Mouse (Mus musculus) stomach, embryonic 15.5 days (tissue): ENCODE measurements at regions not wholly inside any gene's neighbourhood (a gene's known extent, or its start where the extent isn't known, plus 50 kb on each side); places are given as distances from the start of the nearest gene placed in this dataset.

Source experiments
- ATAC-seq: fragments of 200-750 bp; cut with Nextera tagmentation; 2 replicates; pipeline ENCODE4 v1.8.0; 2017; ENCODE audit warnings: low read depth, moderate number of reproducible peaks, moderate TSS enrichment; ENCODE audit not compliant: insufficient read depth, low FRiP score
- H3K27ac ChIP-seq: fragments of 300-500 bp; sonication (generic); 2 replicates; pipeline ENCODE4 v1.5.1; 2015; ENCODE audit warnings: mild to moderate bottlenecking, inconsistent platforms
- H3K27me3 ChIP-seq: fragments of 300-500 bp; sonication (generic); replicated peaks from 2 replicates; pipeline ENCODE4 v1.6.1; 2015; ENCODE audit warnings: inconsistent platforms
- H3K36me3 ChIP-seq: fragments of 300-500 bp; sonication (generic); 2 replicates; pipeline ENCODE4 v1.6.1; 2015; ENCODE audit warnings: inconsistent platforms
- H3K4me1 ChIP-seq: fragments of 300-500 bp; sonication (generic); 2 replicates; pipeline ENCODE4 v1.6.1; 2015; ENCODE audit warnings: inconsistent platforms
- H3K4me2 ChIP-seq: fragments of 300-500 bp; sonication (generic); 2 replicates; pipeline ENCODE4 v1.6.1; 2015; ENCODE audit warnings: mild to moderate bottlenecking, inconsistent platforms
- H3K4me3 ChIP-seq: fragments of 300-500 bp; sonication (generic); replicated peaks from 2 replicates; pipeline ENCODE4 v1.5.1; 2015; ENCODE audit warnings: inconsistent platforms
- H3K9ac ChIP-seq: fragments of 300-500 bp; sonication (generic); 2 replicates; pipeline ENCODE4 v1.6.1; 2015; ENCODE audit warnings: inconsistent platforms
- H3K9me3 ChIP-seq: fragments of 300-500 bp; sonication (generic); 2 replicates; pipeline ENCODE4 v1.6.1; 2016; ENCODE audit warnings: inconsistent platforms
- WGBS: fragments of 180-500 bp; shearing (Covaris S2); methylation state at CpG from one replicate; pipeline ENCODE4 v1.1.7; 2015; 5-methylcytosine and 5-hydroxymethylcytosine counted together

- Histone ChIP-seq H3K9me3 (no peaks in the 10 kb centered on the region), H3K27ac (no peak overlapping the region), H3K4me1 (no peaks in the 10 kb centered on the region), H3K4me3 (no peak overlapping the region), H3K9ac (no peak overlapping the region), H3K27me3 (no peaks in the 10 kb centered on the region), H3K4me2 (no peak overlapping the region), H3K36me3 (no peaks in the 10 kb centered on the region)
- no peak for ATAC-seq
- 88% methylated on average over 4 of the region's 4 CpGs for WGBS
Measured at GRCm38 (mm10) chr2:101473116-101473485, 151.4 kb upstream of the Rag2 start.

- Histone ChIP-seq H3K36me3 (no peaks in the 10 kb centered on the region), H3K9me3 (no peaks in the 10 kb centered on the region), H3K27me3 (no peaks in the 10 kb centered on the region), H3K4me2 (no peak overlapping the region), H3K4me3 (no peak overlapping the region), H3K27ac (no peak overlapping the region), H3K9ac (no peak overlapping the region), H3K4me1 (no peaks in the 10 kb centered on the region)
- no peak for ATAC-seq
- WGBS = 67% methylated on average over 2 of the region's 2 CpGs
Measured at GRCm38 (mm10) chr2:101476862-101477261, 147.7 kb upstream of the Rag2 start.

- Histone ChIP-seq H3K27me3 (no peaks in the 10 kb centered on the region), H3K4me3 (no peak overlapping the region), H3K4me1 (no peaks in the 10 kb centered on the region), H3K27ac (no peak overlapping the region), H3K9me3 (no peaks in the 10 kb centered on the region), H3K9ac (no peak overlapping the region), H3K36me3 (no peaks in the 10 kb centered on the region), H3K4me2 (no peak overlapping the region)
- no peak for ATAC-seq
- 89% methylated on average over 2 of the region's 2 CpGs for WGBS
Measured at GRCm38 (mm10) chr2:101490207-101490606, 134.3 kb upstream of the Rag2 start.

GRCm38 (mm10) chr2:101491762-101492161 lies 132.8 kb upstream of the Rag2 start:
- WGBS = 79% methylated on average over 3 of the region's 3 CpGs
- Histone ChIP-seq H3K27me3 (no peaks in the 10 kb centered on the region), H3K4me1 (no peaks in the 10 kb centered on the region), H3K27ac (no peak overlapping the region), H3K4me3 (no peak overlapping the region), H3K9me3 (no peaks in the 10 kb centered on the region), H3K9ac (no peak overlapping the region), H3K4me2 (no peak overlapping the region), H3K36me3 (no peaks in the 10 kb centered on the region)
- ATAC-seq = no peak

- H3K27me3 ChIP-seq = no peaks in the 10 kb centered on the region
- no peak overlapping the region for H3K27ac ChIP-seq
- H3K9me3 ChIP-seq = no peaks in the 10 kb centered on the region
- no peak overlapping the region for H3K4me2 ChIP-seq
- no peaks in the 10 kb centered on the region for H3K36me3 ChIP-seq
- H3K4me1 ChIP-seq = no peaks in the 10 kb centered on the region
- ATAC-seq = no peak
- H3K9ac ChIP-seq = no peak overlapping the region
- H3K4me3 ChIP-seq = no peak overlapping the region
Measured at GRCm38 (mm10) chr2:101508116-101508515, 116.4 kb upstream of the Rag2 start.
